Mouse (Mus musculus): ENCODE data around the gene Ltc4s. TPM values are rescaled to one million over a fixed set of nuclear protein-coding genes. Genes with fewer than 3 reads are reported as not detected.
A peak's percentile ranks its signal among the peaks of the same experiment; 100 is the strongest.

The Ltc4s gene
- 1.6 TPM in 2 replicates for polyA plus RNA-seq (2015; fragmentation: Nextera tagmentation; extraction: Ambion mirVana)

DNA sequence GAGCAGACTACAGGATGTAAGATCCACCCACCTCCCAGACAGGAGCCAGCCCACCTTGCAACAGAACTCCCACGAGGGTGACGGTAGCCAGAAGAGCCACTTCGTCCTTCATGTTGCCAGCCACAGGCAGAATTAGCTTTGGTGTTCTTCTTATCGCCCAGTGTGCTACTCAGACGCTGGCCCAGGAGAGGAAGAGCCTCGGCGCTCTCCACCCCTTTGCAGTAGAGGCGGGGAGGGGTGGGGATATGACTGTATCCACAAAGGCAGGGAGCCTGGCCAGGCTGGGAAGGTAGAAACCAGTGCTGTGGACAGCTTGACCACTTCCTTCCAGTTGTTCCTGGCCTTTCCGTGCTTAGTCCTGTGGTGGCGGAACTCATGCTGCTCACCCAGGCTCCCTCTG lies at the start of gene Ltc4s:
Gene Ltc4s, minus strand, starts transcription at position 293 of the 400 bp plus-strand sequence.
- Histone ChIP-seq H3K27me3 (replicated peaks; ENCODE audit: control insufficient read depth, insufficient read depth, low read length) (0 out of 2 replicates have a peak, but pooled peaks cover 4% of the 10 kb centered on the region), H3K9ac (replicated peaks; ENCODE audit: low read depth, low read length) (no peak within 1 kb of the TSS), H3K9me3 (ENCODE audit: control insufficient read depth, low read length) (no peaks in the 10 kb centered on the region), H3K4me1 (replicated peaks; ENCODE audit: control insufficient read depth, insufficient read depth, low read length) (peaks cover 16% of the 10 kb centered on the region), H3K27ac (ENCODE audit: low read length) (no peak within 1 kb of the TSS), H3K4me2 (ENCODE audit: low read length) (no peak within 1 kb of the TSS), H3K36me3 (ENCODE audit: control insufficient read depth, insufficient read depth) (peaks cover 10% of the 10 kb centered on the region), H3K4me3 (replicated peaks; ENCODE audit: low read length) (peak within 1 kb of the TSS; percentile 64)
- WGBS: 57% methylated on average over 10 of the region's 10 CpGs
- ATAC-seq: no peak

DNA sequence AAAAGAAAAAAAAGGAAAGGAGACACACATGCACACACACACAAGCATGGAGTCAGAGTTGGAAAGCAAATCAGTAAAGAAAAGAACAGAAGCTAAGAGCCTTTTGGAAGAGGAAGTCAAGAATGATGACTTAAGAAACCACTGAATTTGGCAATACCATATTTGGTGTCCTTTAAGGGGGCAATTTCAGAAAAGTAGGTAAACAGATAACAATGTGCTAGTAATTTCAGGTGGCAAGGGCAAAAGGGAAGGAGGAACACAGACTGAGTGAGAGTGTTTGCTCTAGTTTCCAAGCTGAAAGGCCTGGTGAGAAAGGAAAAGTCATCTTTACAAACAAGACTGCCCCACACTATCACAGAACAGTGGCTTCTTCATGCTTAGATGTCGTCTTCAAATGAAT lies 48.0 kb upstream of the Ltc4s start:
- H3K27ac ChIP-seq (ENCODE audit: low read length): no peak overlapping the region
- no peaks in the 10 kb centered on the region for H3K9me3 ChIP-seq (ENCODE audit: control insufficient read depth, low read length)
- H3K4me2 ChIP-seq (ENCODE audit: low read length): no peak overlapping the region
- H3K27me3 ChIP-seq (replicated peaks; ENCODE audit: control insufficient read depth, insufficient read depth, low read length): no peaks in the 10 kb centered on the region
- 91% methylated on average over 1 of the region's 1 CpGs for WGBS
- no peaks in the 10 kb centered on the region for H3K36me3 ChIP-seq (ENCODE audit: control insufficient read depth, insufficient read depth)
- ATAC-seq: no peak
- no peak overlapping the region for H3K4me3 ChIP-seq (replicated peaks; ENCODE audit: low read length)
- peaks cover 20% of the 10 kb centered on the region for H3K4me1 ChIP-seq (replicated peaks; ENCODE audit: control insufficient read depth, insufficient read depth, low read length)
- no peak overlapping the region for H3K9ac ChIP-seq (replicated peaks; ENCODE audit: low read depth, low read length)

DNA sequence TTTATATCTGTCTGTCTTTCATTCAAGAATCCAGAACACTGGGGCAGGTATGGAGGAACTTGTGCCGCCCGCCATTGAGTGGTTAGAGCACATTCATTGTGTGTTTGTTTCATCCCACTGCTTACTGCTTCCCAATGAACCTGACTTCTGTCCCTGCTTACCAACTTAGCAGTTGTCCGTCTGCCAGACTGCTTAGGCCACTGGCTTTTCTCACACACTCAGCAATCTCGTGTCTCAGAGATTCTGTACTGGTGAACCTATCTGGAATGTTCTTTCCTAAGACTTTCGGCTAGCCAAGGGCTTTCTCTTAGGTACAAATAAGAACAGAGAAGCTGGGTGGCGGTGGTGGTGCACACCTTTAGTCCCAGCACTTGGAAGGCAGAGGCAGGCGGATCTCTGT lies 47.3 kb upstream of the Ltc4s start:
- H3K36me3 ChIP-seq (ENCODE audit: control insufficient read depth, insufficient read depth): no peaks in the 10 kb centered on the region
- no peak overlapping the region for H3K4me2 ChIP-seq (ENCODE audit: low read length)
- no peak for ATAC-seq
- no peaks in the 10 kb centered on the region for H3K9me3 ChIP-seq (ENCODE audit: control insufficient read depth, low read length)
- no peak overlapping the region for H3K4me3 ChIP-seq (replicated peaks; ENCODE audit: low read length)
- no peak overlapping the region for H3K27ac ChIP-seq (ENCODE audit: low read length)
- WGBS: 92% methylated on average over 7 of the region's 7 CpGs
- H3K4me1 ChIP-seq (replicated peaks; ENCODE audit: control insufficient read depth, insufficient read depth, low read length): peaks cover 18% of the 10 kb centered on the region
- no peaks in the 10 kb centered on the region for H3K27me3 ChIP-seq (replicated peaks; ENCODE audit: control insufficient read depth, insufficient read depth, low read length)
- no peak overlapping the region for H3K9ac ChIP-seq (replicated peaks; ENCODE audit: low read depth, low read length)

DNA sequence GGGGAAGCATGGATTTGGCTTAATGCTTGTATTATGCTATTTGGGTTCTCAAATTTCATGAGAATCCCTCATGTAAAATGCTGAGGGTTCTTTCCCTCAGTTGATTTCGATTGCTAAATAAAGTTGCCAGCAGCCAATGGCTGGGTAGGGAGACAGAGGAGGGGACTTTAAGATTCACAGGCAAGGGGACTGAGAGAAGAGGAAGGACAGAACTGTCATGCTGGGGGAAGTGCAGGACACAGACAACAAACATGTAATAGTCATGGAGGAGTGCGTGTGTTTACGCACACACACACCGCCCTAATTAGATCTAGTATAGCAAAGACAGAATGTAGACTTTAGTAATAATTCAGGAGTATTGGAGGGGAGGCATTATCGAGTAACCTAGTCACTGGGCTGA lies 46.8 kb upstream of the Ltc4s start:
- ATAC-seq: no peak
- no peaks in the 10 kb centered on the region for H3K36me3 ChIP-seq (ENCODE audit: control insufficient read depth, insufficient read depth)
- 96% methylated on average over 5 of the region's 5 CpGs for WGBS
- H3K27me3 ChIP-seq (replicated peaks; ENCODE audit: control insufficient read depth, insufficient read depth, low read length): no peaks in the 10 kb centered on the region
- no peaks in the 10 kb centered on the region for H3K9me3 ChIP-seq (ENCODE audit: control insufficient read depth, low read length)
- no peak overlapping the region for H3K4me2 ChIP-seq (ENCODE audit: low read length)
- H3K27ac ChIP-seq (ENCODE audit: low read length): no peak overlapping the region
- H3K4me1 ChIP-seq (replicated peaks; ENCODE audit: control insufficient read depth, insufficient read depth, low read length): peaks cover 14% of the 10 kb centered on the region
- H3K9ac ChIP-seq (replicated peaks; ENCODE audit: low read depth, low read length): no peak overlapping the region
- H3K4me3 ChIP-seq (replicated peaks; ENCODE audit: low read length): no peak overlapping the region

DNA sequence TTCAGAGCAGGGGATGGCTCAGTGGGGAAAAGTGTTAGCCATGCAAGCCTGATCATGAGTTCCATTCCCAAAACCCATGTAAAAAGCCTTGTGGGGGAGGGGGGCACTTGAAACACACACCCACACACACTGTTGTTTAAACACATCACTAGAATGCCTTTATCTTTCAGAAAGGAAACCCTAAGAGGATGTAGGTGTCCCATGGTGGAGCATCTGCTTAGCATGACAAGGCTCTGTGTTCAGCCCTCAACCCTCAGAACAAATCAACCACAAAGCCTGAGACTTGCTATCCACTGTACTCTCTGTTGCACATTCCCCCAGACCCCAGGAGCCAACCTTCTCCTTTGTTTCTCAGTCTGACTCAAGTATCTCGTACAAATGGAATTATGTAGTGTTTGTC lies 41.6 kb upstream of the Ltc4s start:
- Histone ChIP-seq H3K27me3 (replicated peaks; ENCODE audit: control insufficient read depth, insufficient read depth, low read length) (no peaks in the 10 kb centered on the region), H3K36me3 (ENCODE audit: control insufficient read depth, insufficient read depth) (no peaks in the 10 kb centered on the region), H3K4me2 (ENCODE audit: low read length) (no peak overlapping the region), H3K27ac (ENCODE audit: low read length) (no peak overlapping the region), H3K9ac (replicated peaks; ENCODE audit: low read depth, low read length) (no peak overlapping the region), H3K9me3 (ENCODE audit: control insufficient read depth, low read length) (no peaks in the 10 kb centered on the region), H3K4me1 (replicated peaks; ENCODE audit: control insufficient read depth, insufficient read depth, low read length) (no peaks in the 10 kb centered on the region), H3K4me3 (replicated peaks; ENCODE audit: low read length) (no peak overlapping the region)
- no peak for ATAC-seq
- WGBS: 55% methylated on average over 1 of the region's 1 CpGs

DNA sequence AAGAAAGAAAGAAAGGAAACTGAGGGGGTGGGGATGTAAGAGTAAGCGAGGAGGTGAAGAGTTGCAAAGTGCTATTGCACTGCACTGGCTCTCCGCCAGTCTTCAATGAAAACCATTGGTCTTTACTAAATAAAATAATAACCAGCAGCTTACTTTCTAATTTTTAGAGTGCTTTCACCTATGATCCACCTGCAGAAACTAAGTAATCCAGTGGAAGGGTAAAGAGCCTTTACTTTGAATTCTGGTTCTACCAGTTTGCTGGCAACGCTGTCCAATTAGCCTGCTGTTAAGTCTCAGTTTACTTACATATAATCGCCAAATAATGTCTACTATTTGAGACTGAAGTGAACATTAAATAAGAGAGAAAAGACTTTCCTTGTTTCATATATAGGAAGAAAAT lies 40.6 kb upstream of the Ltc4s start:
- no peak overlapping the region for H3K27ac ChIP-seq (ENCODE audit: low read length)
- ATAC-seq: no peak
- H3K4me2 ChIP-seq (ENCODE audit: low read length): no peak overlapping the region
- no peaks in the 10 kb centered on the region for H3K36me3 ChIP-seq (ENCODE audit: control insufficient read depth, insufficient read depth)
- 90% methylated on average over 4 of the region's 4 CpGs for WGBS
- H3K9ac ChIP-seq (replicated peaks; ENCODE audit: low read depth, low read length): no peak overlapping the region
- H3K4me1 ChIP-seq (replicated peaks; ENCODE audit: control insufficient read depth, insufficient read depth, low read length): no peaks in the 10 kb centered on the region
- no peaks in the 10 kb centered on the region for H3K27me3 ChIP-seq (replicated peaks; ENCODE audit: control insufficient read depth, insufficient read depth, low read length)
- H3K4me3 ChIP-seq (replicated peaks; ENCODE audit: low read length): no peak overlapping the region
- H3K9me3 ChIP-seq (ENCODE audit: control insufficient read depth, low read length): no peaks in the 10 kb centered on the region

DNA sequence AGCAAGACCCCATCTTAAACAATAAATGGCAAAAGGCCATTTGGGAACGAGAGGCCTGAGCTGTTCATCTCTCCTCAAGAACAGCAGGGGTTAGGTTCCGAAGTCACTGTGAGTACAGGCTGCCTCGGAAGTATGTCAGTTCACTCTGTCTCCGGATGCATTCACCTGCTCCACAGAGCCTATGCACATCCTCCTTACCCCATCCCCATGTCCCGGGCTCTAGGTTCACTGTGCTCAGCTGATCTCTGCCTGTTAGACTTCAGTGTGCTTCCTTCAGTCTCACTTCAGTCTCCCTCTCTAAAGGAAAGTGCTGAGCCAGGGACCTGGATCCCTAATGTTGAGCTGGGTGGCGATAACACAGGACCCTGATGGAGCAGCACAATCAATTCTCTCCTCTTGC lies 39.3 kb upstream of the Ltc4s start:
- no peaks in the 10 kb centered on the region for H3K4me1 ChIP-seq (replicated peaks; ENCODE audit: control insufficient read depth, insufficient read depth, low read length)
- no peaks in the 10 kb centered on the region for H3K27me3 ChIP-seq (replicated peaks; ENCODE audit: control insufficient read depth, insufficient read depth, low read length)
- no peak for ATAC-seq
- no peak overlapping the region for H3K27ac ChIP-seq (ENCODE audit: low read length)
- no peak overlapping the region for H3K4me3 ChIP-seq (replicated peaks; ENCODE audit: low read length)
- 88% methylated on average over 6 of the region's 6 CpGs for WGBS
- no peak overlapping the region for H3K9ac ChIP-seq (replicated peaks; ENCODE audit: low read depth, low read length)
- H3K4me2 ChIP-seq (ENCODE audit: low read length): no peak overlapping the region
- H3K36me3 ChIP-seq (ENCODE audit: control insufficient read depth, insufficient read depth): no peaks in the 10 kb centered on the region
- H3K9me3 ChIP-seq (ENCODE audit: control insufficient read depth, low read length): no peaks in the 10 kb centered on the region

DNA sequence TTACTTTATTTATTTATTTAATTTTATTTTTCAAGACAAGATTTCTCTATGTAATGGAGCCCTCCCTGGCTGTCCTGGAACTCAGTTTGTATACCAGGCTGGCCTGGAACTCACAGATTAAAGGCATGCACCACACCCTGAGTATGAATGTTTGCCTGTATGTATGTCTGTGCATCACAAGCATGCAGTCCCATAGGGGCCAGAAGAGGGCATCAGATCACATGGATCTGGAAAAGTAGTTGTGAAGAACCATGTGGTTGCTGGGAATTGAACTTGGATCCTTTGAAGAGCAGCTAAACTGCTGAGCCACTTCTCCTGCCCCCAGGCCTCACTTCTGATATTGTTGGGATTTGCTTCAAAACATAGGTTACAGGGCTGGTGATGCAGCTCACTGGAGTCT lies 38.6 kb upstream of the Ltc4s start:
- Histone ChIP-seq H3K4me1 (replicated peaks; ENCODE audit: control insufficient read depth, insufficient read depth, low read length) (no peaks in the 10 kb centered on the region), H3K36me3 (ENCODE audit: control insufficient read depth, insufficient read depth) (no peaks in the 10 kb centered on the region), H3K4me3 (replicated peaks; ENCODE audit: low read length) (no peak overlapping the region), H3K4me2 (ENCODE audit: low read length) (no peak overlapping the region), H3K9ac (replicated peaks; ENCODE audit: low read depth, low read length) (no peak overlapping the region), H3K9me3 (ENCODE audit: control insufficient read depth, low read length) (no peaks in the 10 kb centered on the region), H3K27me3 (replicated peaks; ENCODE audit: control insufficient read depth, insufficient read depth, low read length) (no peaks in the 10 kb centered on the region), H3K27ac (ENCODE audit: low read length) (no peak overlapping the region)
- ATAC-seq: no peak

DNA sequence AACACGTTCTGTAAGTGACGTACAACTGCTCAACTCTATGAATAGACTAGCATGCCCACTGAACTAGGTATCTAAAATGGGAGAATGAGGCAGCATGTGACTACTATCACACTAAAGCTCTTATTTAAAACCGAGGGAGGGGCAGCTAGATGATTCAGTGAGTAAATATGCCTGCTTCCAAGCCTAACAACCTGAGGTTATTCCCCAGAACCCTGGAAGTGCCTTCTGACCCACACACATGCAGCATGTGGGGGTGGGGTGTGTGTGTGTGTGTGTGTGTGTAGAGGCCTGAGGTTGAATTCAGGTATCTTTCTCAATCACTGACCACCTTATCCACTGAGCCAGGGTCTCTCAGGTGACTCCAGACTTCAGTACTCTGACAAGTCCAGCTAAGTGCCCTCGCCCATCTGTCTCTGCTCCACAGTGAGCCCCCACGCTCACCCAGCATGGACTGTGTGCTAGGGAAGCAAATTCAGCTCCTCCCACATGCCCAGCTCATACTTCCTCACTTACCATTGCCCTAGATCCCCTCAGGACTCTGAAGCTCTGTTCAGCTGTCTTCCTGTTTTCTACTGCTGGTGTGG lies 37.2 kb upstream of the Ltc4s start:
- ATAC-seq: no peak
- 76% methylated on average over 5 of the region's 5 CpGs for WGBS
- no peak overlapping the region for H3K4me3 ChIP-seq (replicated peaks; ENCODE audit: low read length)

DNA sequence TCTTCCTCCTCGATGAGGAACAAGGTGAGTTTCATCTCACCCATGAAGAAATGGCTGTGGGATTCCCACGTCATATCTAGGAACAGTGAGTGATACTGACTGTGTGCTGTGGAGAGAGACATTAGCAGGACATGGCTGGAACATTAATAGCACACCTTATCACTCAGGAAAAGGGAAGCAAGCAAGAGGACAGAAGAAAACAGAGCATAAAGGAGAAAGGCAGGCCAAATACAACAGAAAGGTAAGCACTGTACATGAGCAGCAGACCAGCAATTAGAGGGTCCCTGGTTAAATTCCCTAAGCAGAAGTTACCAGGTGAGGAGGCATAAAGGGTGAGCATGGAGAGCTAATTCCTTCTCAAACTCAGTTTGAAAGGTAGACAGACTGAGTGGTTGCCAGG lies 36.7 kb upstream of the Ltc4s start:
- Histone ChIP-seq H3K9ac (replicated peaks; ENCODE audit: low read depth, low read length) (no peak overlapping the region), H3K4me2 (ENCODE audit: low read length) (no peak overlapping the region), H3K9me3 (ENCODE audit: control insufficient read depth, low read length) (no peaks in the 10 kb centered on the region), H3K4me3 (replicated peaks; ENCODE audit: low read length) (no peak overlapping the region), H3K4me1 (replicated peaks; ENCODE audit: control insufficient read depth, insufficient read depth, low read length) (no peaks in the 10 kb centered on the region), H3K27me3 (replicated peaks; ENCODE audit: control insufficient read depth, insufficient read depth, low read length) (no peaks in the 10 kb centered on the region), H3K36me3 (ENCODE audit: control insufficient read depth, insufficient read depth) (no peaks in the 10 kb centered on the region), H3K27ac (ENCODE audit: low read length) (no peak overlapping the region)
- ATAC-seq: no peak
- 95% methylated on average over 2 of the region's 2 CpGs for WGBS

More for the DNA sequence above, 37.2 kb upstream of the Ltc4s start:
- no peaks in the 10 kb centered on the region for H3K4me1 ChIP-seq (replicated peaks; ENCODE audit: control insufficient read depth, insufficient read depth, low read length)
- no peak overlapping the region for H3K4me2 ChIP-seq (ENCODE audit: low read length)
- H3K9me3 ChIP-seq (ENCODE audit: control insufficient read depth, low read length): no peaks in the 10 kb centered on the region
- H3K9ac ChIP-seq (replicated peaks; ENCODE audit: low read depth, low read length): no peak overlapping the region
- no peaks in the 10 kb centered on the region for H3K36me3 ChIP-seq (ENCODE audit: control insufficient read depth, insufficient read depth)
- H3K27me3 ChIP-seq (replicated peaks; ENCODE audit: control insufficient read depth, insufficient read depth, low read length): no peaks in the 10 kb centered on the region
- no peak overlapping the region for H3K27ac ChIP-seq (ENCODE audit: low read length)
